Mouse (Mus musculus) heart, adult 8-10 months (tissue): ENCODE measurements around the gene Psmd1. TPM values are rescaled to one million over a fixed set of nuclear protein-coding genes. Genes with fewer than 3 reads are reported as not detected.

Experiments
- DNase-seq: peaks from one replicate; pipeline ENCODE4 v3.0.0; 2022; ENCODE audit warnings: low spot score
- total RNA-seq, 4 experiments: library from RNA; stranded (reverse); gene quantifications; 2 replicates each; pipeline ENCODE4 v1.2.4; 2022

The Psmd1 gene
- total RNA-seq, 4 experiments from 2014 or later: 95.7 to 115 (median 109) TPM

- DNase-seq: peak; percentile 92
Measured at GRCm38 (mm10) chr1:86058856-86059769, 5.1 kb upstream of the Psmd1 start.

GRCm38 (mm10) chr1:86062523-86062922 is 1.7 kb upstream of the Psmd1 start:
- DNase-seq: no peak

- DNase-seq: no peak
Measured at GRCm38 (mm10) chr1:86076565-86076964, 12.4 kb downstream of the Psmd1 start.

- DNase-seq: no peak
Measured at GRCm38 (mm10) chr1:86094413-86094812, 30.2 kb downstream of the Psmd1 start.

GRCm38 (mm10) chr1:86105054-86105453 is 40.9 kb downstream of the Psmd1 start:
- DNase-seq: no peak

GRCm38 (mm10) chr1:86111779-86112178 is 47.6 kb downstream of the Psmd1 start, which contains the start of gene Htr2b:
TSS of gene Htr2b (minus strand) at chr1:86111970.
- peak; percentile 57 for DNase-seq

- DNase-seq: no peak
Measured at GRCm38 (mm10) chr1:86114141-86114540, 50.0 kb downstream of the Psmd1 start.

GRCm38 (mm10) chr1:86119549-86119948 is 55.4 kb downstream of the Psmd1 start:
- no peak for DNase-seq

- DNase-seq: no peak
Measured at GRCm38 (mm10) chr1:86126036-86126435, 61.8 kb downstream of the Psmd1 start.

GRCm38 (mm10) chr1:86133337-86133736 is 69.2 kb downstream of the Psmd1 start, which contains the start of gene Gm21972:
TSS of gene Gm21972 (plus strand) at chr1:86133637.
- DNase-seq: no peak

GRCm38 (mm10) chr1:86135315-86135714 is 71.1 kb downstream of the Psmd1 start:
- DNase-seq: no peak

- DNase-seq: no peak
Measured at GRCm38 (mm10) chr1:86141081-86141480, 76.9 kb downstream of the Psmd1 start.

- DNase-seq: peak; percentile 14
Measured at GRCm38 (mm10) chr1:86143165-86143564, 79.0 kb downstream of the Psmd1 start.

GRCm38 (mm10) chr1:86144001-86144944 is 80.1 kb downstream of the Psmd1 start:
- no peak for DNase-seq

GRCm38 (mm10) chr1:86146293-86146692 is 82.1 kb downstream of the Psmd1 start:
- DNase-seq: no peak

- DNase-seq: no peak
Measured at GRCm38 (mm10) chr1:86147557-86147956, 83.4 kb downstream of the Psmd1 start.

GRCm38 (mm10) chr1:86148161-86148560 is 84.0 kb downstream of the Psmd1 start:
- no peak for DNase-seq

GRCm38 (mm10) chr1:86150929-86151328 is 86.7 kb downstream of the Psmd1 start:
- DNase-seq: no peak

GRCm38 (mm10) chr1:86151376-86151775 is 87.2 kb downstream of the Psmd1 start:
- DNase-seq: no peak

GRCm38 (mm10) chr1:86152618-86153017 is 88.4 kb downstream of the Psmd1 start:
- no peak for DNase-seq

- peak; percentile 97 for DNase-seq
Measured at GRCm38 (mm10) chr1:86154133-86154823, 90.1 kb downstream of the Psmd1 start, which contains the start of gene Armc9. TSS of gene Armc9 (plus strand) at chr1:86154780.
